Mouse (Mus musculus) Patski (cell line): ENCODE measurements at regions not wholly inside any gene's neighbourhood (a gene's known extent, or its start where the extent isn't known, plus 50 kb on each side); places are given as distances from the start of the nearest gene placed in this dataset.

Experiments used
- ATAC-seq: fragments of 100-300 bp; one replicate; pipeline ENCODE4 v1.8.0; 2021
- CTCF ChIA-PET: fragments of 350-600 bp; sonication (Branson Sonifier 250); formaldehyde crosslinking; loops from one replicate; lab custom pipeline; 2022; ENCODE audit warnings: inconsistent platforms; lab: Charles Lee
- POLR2A ChIA-PET: fragments of 350-600 bp; sonication (Branson Sonifier 250); formaldehyde crosslinking; loops from one replicate; lab custom pipeline; 2022; ENCODE audit warnings: antibody characterized with exemption, inconsistent platforms; lab: Charles Lee
- DNase-seq: peaks from one replicate; pipeline ENCODE4 v3.0.0-alpha.2; 2011; ENCODE audit warnings: low read depth, low spot score
- H3K27me3 ChIP-seq: fragments of 371-371 bp; one replicate; pipeline ENCODE4 v1.5.1; 2021
- CTCF ChIP-seq: fragments of 100-300 bp; IDR thresholded peaks from one replicate; pipeline ENCODE4 v1.5.1; 2021
- in situ Hi-C: fragments of 300-500 bp; cut with MboI; formaldehyde crosslinking; loops from 3 replicates; pipeline ENCODE4 v1.11.1; 2018; ENCODE audit warnings: low pct_unique_long_range_greater_than_20kb, mixed read lengths

DNA sequence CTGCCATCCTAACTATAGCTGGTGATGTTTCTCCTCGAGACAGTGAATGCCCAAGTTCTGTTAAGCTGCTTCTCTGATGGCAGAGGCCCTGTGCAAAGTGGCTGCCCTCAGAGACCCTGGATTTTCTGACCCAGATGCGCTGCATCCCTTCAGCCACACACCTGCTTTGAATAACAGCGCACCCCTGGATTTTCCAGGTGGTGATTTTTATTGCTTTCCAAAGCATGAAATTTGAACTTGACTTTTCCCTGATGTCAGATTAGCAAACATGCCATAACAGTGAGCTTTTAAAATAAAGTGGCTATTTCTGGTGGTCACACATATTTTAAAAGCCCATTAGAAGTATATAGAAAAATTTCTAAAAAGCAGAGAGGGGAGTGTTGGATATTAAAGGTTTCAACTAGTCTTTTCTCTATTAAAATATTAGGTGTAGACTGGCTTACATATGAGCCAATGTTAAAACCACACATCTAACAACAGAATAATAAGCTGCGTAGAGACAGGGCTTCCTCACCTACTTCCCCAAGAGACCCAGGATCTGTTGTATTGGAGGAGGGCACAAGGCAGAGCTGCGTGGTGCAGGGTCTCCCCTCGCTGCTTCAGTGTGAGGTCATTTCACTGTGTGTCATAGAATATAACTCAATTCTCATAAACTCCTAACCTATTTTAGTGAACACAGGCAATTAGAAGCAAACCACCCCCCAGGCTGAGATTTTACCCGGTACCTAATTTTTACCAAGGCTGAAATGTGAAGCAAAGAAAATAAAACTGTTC lies 280.3 kb downstream of the Ccdc91 start:
- TF ChIP-seq CTCF, result no peak
- peaks cover 2% of the 10 kb centered on the region for H3K27me3 ChIP-seq
- ChIA-PET POLR2A (no interaction called here), CTCF (interaction anchor here (1.0 kb wide), 1 partner anchor 12 kb away, joined by 3 read pairs; no protein-coding TSS in a partner anchor)
- in situ Hi-C loops, result no loop called here
- DNase-seq (no peak), ATAC-seq (no peak)

DNA sequence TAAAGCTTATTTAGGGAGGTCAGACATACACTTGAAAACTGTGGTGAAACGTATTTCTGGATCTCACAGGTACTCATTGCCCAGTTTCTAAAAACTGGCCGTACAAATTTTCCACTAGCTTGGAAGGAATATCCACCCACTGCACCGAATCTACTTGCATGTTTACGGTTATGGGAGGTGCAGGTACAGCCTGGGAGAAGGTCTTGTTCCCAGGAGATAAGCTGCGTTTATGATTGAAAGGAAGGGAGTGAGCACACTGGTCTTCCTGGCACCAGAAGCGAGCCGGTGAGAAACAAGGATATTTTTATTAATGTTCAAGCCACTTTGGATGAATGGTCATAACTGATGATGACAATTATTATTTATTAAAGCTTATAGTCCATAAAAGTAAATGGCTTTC lies 283.9 kb downstream of the Ccdc91 start:
- ATAC-seq (no peak), DNase-seq (no peak)
- in situ Hi-C loops, result no loop called here
- TF ChIP-seq CTCF, result no peak
- no peaks in the 10 kb centered on the region for H3K27me3 ChIP-seq
- ChIA-PET POLR2A (no interaction called here), CTCF (no interaction called here)

DNA sequence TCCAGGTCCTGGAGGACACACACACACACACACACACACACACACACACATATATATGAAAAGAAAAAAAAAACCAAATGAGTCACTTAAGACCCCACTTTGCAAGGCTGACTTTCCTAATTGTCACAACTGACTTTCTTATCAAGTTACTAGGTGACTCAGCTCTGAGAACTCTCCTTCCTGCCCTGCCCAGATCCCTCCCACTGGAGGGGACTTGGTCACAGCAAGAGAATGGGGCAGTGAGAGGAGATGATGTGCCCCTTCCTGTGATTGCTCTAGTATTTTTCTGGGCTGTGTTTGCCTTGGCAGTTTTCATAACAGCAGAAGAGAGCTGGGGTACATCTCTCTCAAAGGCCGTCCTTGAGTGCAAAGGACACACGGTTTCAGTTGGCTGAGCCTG lies 284.5 kb downstream of the Ccdc91 start:
- CTCF ChIA-PET, result no interaction called here
- DNase-seq (no peak), ATAC-seq (no peak)
- no peak for TF ChIP-seq CTCF
- POLR2A ChIA-PET, result no interaction called here
- in situ Hi-C loops, result no loop called here
- no peaks in the 10 kb centered on the region for H3K27me3 ChIP-seq

DNA sequence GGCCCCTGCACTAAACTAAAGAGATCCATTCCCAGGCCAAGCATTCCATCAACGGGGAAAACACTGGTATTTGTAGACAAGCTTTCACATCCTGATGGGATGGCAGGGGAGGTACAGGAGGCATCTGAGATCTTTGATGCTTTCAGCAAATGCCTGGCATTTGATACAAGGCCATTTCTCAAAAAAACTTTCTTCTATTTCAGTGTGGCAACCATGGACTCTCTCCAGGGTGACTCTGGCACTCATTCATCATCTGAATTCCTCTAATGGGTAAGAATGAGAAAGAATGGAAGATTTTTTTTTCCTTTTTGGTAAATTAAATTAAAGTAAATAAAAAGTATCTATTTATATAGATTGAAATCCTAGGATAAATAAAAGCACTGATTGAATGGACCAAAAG lies 281.8 kb upstream of the Far2 start:
- ATAC-seq (no peak), DNase-seq (no peak)
- no peaks in the 10 kb centered on the region for H3K27me3 ChIP-seq
- ChIA-PET CTCF (interaction anchor here (0.9 kb wide), 1 partner anchor 11 kb away, joined by 4 read pairs; no protein-coding TSS in a partner anchor), POLR2A (no interaction called here)
- TF ChIP-seq CTCF, result no peak
- in situ Hi-C loops, result no loop called here

DNA sequence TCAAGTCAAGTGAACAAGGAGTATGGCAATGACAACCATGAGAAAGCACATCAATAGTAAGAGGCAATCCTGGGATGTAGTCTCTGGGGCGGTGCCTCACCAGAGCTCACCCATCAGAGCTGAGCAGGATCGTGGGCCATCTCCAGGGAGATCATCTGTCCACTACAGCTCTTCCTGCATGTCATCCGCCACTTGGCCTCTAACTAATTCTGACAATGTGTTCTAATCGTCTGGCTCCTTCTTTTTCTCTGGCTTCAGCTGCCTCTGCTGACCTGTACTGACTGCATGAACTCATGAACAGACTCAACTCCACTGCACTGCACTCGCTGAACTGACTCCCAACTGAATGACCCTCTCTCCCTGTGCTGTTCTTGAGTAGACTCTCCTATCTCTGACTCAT lies 277.9 kb upstream of the Far2 start:
- no peak for DNase-seq
- ChIA-PET POLR2A (no interaction called here), CTCF (no interaction called here)
- no peak for TF ChIP-seq CTCF
- ATAC-seq, result no peak
- in situ Hi-C loops, result no loop called here
- H3K27me3 ChIP-seq, result no peaks in the 10 kb centered on the region

DNA sequence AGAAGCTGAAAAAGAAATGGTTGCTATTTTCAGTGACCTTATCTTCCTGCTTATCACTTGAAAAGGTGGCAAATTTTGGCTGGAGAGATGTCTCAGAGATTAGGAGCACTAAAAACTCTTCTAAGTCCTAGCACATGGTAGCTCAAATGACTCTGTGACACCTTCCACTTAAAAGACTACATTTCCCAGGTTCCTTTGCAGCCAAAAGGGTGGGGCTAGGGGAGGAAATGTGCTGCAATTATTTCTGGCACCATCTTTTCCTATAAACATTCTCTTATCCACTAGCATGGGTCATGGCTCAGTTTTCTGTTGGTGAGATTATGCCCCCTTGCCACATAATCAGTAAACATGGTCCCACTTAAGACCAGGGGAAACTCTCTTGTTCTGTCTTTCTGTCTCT lies 277.0 kb upstream of the Far2 start:
- CTCF ChIA-PET, result no interaction called here
- in situ Hi-C loops, result no loop called here
- no peak for DNase-seq
- H3K27me3 ChIP-seq, result no peaks in the 10 kb centered on the region
- POLR2A ChIA-PET, result no interaction called here
- TF ChIP-seq CTCF, result no peak
- ATAC-seq, result no peak

DNA sequence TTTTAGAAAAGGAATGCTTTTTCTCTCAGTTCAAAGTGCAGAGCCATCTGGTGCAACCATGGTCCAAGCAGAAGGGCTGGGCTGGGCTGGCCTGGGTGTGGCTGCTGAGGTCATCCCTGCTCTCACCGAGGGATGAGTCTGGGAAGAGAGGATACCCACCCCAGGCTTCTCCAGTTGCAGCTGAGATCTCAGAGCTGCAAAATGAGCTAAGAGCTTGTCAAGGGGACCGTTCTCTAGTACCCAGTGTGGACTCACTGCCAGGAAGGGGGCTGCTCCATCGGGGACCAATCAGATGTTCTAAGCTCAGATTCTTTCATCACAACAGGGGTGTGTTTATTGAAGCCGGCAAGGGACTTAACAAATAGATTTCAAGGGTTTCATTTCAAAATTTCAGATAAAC lies 275.6 kb upstream of the Far2 start:
- POLR2A ChIA-PET, result no interaction called here
- ATAC-seq (no peak), DNase-seq (no peak)
- CTCF ChIA-PET, result no interaction called here
- no peaks in the 10 kb centered on the region for H3K27me3 ChIP-seq
- TF ChIP-seq CTCF, result no peak
- in situ Hi-C loops, result no loop called here

DNA sequence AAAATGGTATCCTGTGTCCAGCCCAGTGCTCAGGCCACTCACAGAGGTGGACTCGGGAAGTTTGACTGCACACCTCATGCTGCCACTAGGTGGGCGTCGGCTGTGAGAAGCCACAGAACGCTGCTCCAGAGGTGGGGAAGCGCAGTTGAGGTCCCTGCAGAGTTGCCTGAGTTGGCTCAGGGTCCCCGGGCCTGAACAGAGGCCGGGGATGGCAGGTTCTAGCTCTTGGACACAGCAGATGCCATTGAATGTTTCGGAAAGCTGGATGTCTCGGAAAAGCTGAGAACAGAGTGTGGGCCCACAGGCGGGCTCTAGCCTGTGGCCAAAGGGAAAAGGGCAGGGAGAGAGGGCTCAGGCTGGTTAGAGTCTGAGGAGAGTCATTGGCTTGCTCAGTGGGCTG lies 273.2 kb upstream of the Far2 start:
- POLR2A ChIA-PET, result no interaction called here
- DNase-seq (no peak), ATAC-seq (no peak)
- CTCF ChIA-PET, result no interaction called here
- H3K27me3 ChIP-seq, result peaks cover 8% of the 10 kb centered on the region
- in situ Hi-C loops, result no loop called here
- no peak for TF ChIP-seq CTCF

DNA sequence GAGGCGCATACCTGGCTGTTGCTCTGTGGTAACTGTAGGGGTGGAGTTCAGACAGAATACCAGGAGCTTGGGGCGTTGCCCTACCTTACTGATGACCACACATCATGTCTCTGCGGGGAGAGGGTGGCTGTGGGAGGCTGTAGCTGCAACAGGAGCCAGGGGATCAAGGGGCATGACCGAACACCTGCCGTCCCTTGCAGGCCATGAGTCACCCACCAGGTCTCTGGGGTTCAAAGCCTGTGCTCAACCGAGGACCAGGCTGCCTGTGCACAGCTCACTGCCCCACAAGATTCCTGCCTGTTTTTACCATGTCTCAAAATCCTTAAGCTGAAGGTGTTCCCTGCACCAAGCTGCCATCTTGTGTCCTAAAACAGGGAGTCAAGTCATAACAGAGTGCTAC lies 272.4 kb upstream of the Far2 start:
- ChIA-PET CTCF (no interaction called here), POLR2A (no interaction called here)
- TF ChIP-seq CTCF, result no peak
- DNase-seq (no peak), ATAC-seq (no peak)
- peaks cover 12% of the 10 kb centered on the region for H3K27me3 ChIP-seq
- in situ Hi-C loops, result no loop called here

DNA sequence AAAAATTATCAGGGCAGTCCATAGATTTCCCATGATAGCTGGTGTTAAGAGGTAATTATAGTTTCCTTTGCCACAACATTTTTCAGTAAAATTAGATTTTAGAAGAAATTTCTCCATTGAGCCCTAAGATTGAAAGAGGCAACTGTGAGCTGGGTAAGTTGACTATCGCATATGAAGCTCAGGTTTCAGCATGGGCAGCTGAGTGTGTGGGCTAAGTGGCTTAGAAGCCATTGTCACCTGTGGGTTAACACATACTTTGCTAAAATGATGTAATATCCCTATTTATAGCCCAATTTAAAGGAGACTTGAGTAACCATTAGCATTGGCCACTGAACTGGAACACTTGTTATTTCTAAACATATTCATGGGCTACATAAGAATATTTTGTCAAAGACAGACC lies 267.6 kb upstream of the Far2 start:
- POLR2A ChIA-PET, result no interaction called here
- peaks cover 12% of the 10 kb centered on the region for H3K27me3 ChIP-seq
- no peak for DNase-seq
- no peak for ATAC-seq
- CTCF ChIA-PET, result no interaction called here
- in situ Hi-C loops, result no loop called here
- TF ChIP-seq CTCF, result no peak

DNA sequence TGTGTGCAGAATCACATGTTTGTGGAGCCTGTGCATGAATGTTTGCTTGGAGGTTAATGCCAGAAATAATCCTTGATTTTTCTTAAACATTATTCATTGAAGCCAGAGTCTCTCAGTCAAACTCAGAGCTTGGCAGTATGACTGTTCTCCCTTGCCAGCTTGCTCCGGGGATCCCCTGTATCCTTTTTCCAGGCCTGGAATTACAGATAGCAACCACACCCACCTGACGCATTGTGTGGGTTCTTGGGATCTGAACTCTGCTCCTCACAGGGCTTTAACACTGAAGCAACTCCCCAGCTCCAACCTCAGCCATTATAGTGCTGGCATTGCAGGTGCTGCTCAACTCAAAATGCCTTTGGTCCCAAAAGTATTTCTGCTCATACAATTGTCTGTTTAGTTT lies 262.8 kb upstream of the Far2 start:
- in situ Hi-C loops, result no loop called here

DNA sequence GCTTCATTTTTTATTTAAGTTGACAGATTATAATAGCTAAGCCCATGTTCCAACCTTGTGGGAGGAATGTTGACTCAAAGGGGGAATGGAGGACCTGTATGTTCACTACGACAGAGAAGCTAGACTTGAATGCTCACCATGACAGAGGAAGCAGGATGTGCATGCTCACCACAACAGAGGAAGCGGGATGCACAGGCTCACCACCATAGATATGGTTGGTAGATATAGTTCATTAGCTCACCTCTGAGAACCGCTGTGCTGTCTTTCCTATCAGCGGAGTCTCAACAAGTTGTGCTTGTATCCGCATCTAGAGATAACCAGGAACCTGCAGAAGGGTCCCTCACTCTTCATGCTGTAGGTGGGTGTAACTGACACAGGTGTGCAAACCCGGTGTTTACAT lies 262.2 kb upstream of the Far2 start:
- CTCF ChIA-PET, result no interaction called here
- POLR2A ChIA-PET, result no interaction called here
- in situ Hi-C loops, result no loop called here
- ATAC-seq (no peak), DNase-seq (no peak)
- H3K27me3 ChIP-seq, result no peaks in the 10 kb centered on the region
- no peak for TF ChIP-seq CTCF

More for the DNA sequence above, 262.8 kb upstream of the Far2 start:
- no peak for DNase-seq
- POLR2A ChIA-PET, result no interaction called here
- TF ChIP-seq CTCF, result no peak
- ATAC-seq, result no peak
- CTCF ChIA-PET, result no interaction called here
- peaks cover 4% of the 10 kb centered on the region for H3K27me3 ChIP-seq
